Mouse (Mus musculus): ENCODE results near the gene Bnc2. TPM values are rescaled to one million over a fixed set of nuclear protein-coding genes. Genes with fewer than 3 reads are reported as not detected.

Bnc2 gene
- polyA plus RNA-seq, 1 experiment: 7.2 TPM

GRCm38 (mm10) chr4:84627616-84628015 lies 47.5 kb downstream of the Bnc2 start:
- H3K9me3 ChIP-seq (replicated peaks; ENCODE audit: control insufficient read depth, insufficient read depth, low read length, poor library complexity, severe bottlenecking): no peaks in the 10 kb centered on the region
- TF ChIP-seq CTCF (IDR thresholded peaks at IDR 0.05; ENCODE audit: low read depth, low read length): no peak
- TF ChIP-seq EP300 (IDR thresholded peaks at IDR 0.05; ENCODE audit: insufficient read depth, low read depth, low read length): no peak
- no peak for TF ChIP-seq POLR2A (IDR thresholded peaks at IDR 0.05; ENCODE audit: insufficient read depth, low read length)
- H3K9ac ChIP-seq (ENCODE audit: low read depth, poor library complexity, severe bottlenecking): no peak overlapping the region
- no peaks in the 10 kb centered on the region for H3K4me1 ChIP-seq (ENCODE audit: control insufficient read depth, insufficient read depth, low read length)
- no peak overlapping the region for H3K4me3 ChIP-seq (ENCODE audit: low read depth, low read length)
- H3K27me3 ChIP-seq (ENCODE audit: control insufficient read depth, insufficient read depth, low read length, poor library complexity, severe bottlenecking): no peaks in the 10 kb centered on the region
- H3K36me3 ChIP-seq (ENCODE audit: control insufficient read depth, insufficient read depth, low read length, poor library complexity, severe bottlenecking): no peaks in the 10 kb centered on the region
- no peak overlapping the region for H3K27ac ChIP-seq (ENCODE audit: insufficient read depth, low read length)

DNA sequence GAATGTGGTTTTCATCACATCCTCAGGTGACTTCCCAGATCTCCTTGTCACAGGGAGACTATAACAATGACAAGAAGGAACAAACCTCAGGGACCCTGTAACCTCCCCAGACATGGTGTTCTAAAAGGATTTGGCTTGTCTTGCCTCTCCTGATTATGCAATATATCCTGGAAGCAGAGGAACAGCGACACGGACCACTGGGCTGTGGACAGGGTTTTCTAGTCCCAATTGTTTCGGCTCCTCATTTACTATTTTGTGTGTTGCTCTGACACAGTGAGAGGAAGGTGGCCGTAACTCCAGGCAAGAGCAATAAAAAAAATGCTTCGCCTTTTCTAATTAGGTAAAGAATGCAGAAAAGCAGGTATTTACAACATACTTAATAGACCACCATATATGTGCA lies 51.8 kb downstream of the Bnc2 start:
- no peak overlapping the region for H3K27ac ChIP-seq (ENCODE audit: insufficient read depth, low read length)
- no peaks in the 10 kb centered on the region for H3K27me3 ChIP-seq (ENCODE audit: control insufficient read depth, insufficient read depth, low read length, poor library complexity, severe bottlenecking)
- no peaks in the 10 kb centered on the region for H3K9me3 ChIP-seq (replicated peaks; ENCODE audit: control insufficient read depth, insufficient read depth, low read length, poor library complexity, severe bottlenecking)
- H3K4me1 ChIP-seq (ENCODE audit: control insufficient read depth, insufficient read depth, low read length): peaks cover 6% of the 10 kb centered on the region
- no peak overlapping the region for H3K4me3 ChIP-seq (ENCODE audit: low read depth, low read length)
- no peaks in the 10 kb centered on the region for H3K36me3 ChIP-seq (ENCODE audit: control insufficient read depth, insufficient read depth, low read length, poor library complexity, severe bottlenecking)
- no peak overlapping the region for H3K9ac ChIP-seq (ENCODE audit: low read depth, poor library complexity, severe bottlenecking)
- TF ChIP-seq CTCF (IDR thresholded peaks at IDR 0.05; ENCODE audit: low read depth, low read length) (no peak), EP300 (IDR thresholded peaks at IDR 0.05; ENCODE audit: insufficient read depth, low read depth, low read length) (no peak), POLR2A (IDR thresholded peaks at IDR 0.05; ENCODE audit: insufficient read depth, low read length) (no peak)

GRCm38 (mm10) chr4:84621785-84622184 lies 53.3 kb downstream of the Bnc2 start:
- Histone ChIP-seq H3K4me3 (ENCODE audit: low read depth, low read length) (no peak overlapping the region), H3K27ac (ENCODE audit: insufficient read depth, low read length) (no peak overlapping the region), H3K9ac (ENCODE audit: low read depth, poor library complexity, severe bottlenecking) (no peak overlapping the region), H3K27me3 (ENCODE audit: control insufficient read depth, insufficient read depth, low read length, poor library complexity, severe bottlenecking) (no peaks in the 10 kb centered on the region), H3K36me3 (ENCODE audit: control insufficient read depth, insufficient read depth, low read length, poor library complexity, severe bottlenecking) (no peaks in the 10 kb centered on the region), H3K9me3 (replicated peaks; ENCODE audit: control insufficient read depth, insufficient read depth, low read length, poor library complexity, severe bottlenecking) (no peaks in the 10 kb centered on the region), H3K4me1 (ENCODE audit: control insufficient read depth, insufficient read depth, low read length) (peaks cover 6% of the 10 kb centered on the region)
- TF ChIP-seq EP300 (IDR thresholded peaks at IDR 0.05; ENCODE audit: insufficient read depth, low read depth, low read length): no peak
- TF ChIP-seq CTCF (IDR thresholded peaks at IDR 0.05; ENCODE audit: low read depth, low read length): no peak
- TF ChIP-seq POLR2A (IDR thresholded peaks at IDR 0.05; ENCODE audit: insufficient read depth, low read length): no peak

- Histone ChIP-seq H3K9ac (ENCODE audit: low read depth, poor library complexity, severe bottlenecking) (no peak overlapping the region), H3K9me3 (replicated peaks; ENCODE audit: control insufficient read depth, insufficient read depth, low read length, poor library complexity, severe bottlenecking) (no peaks in the 10 kb centered on the region), H3K27ac (ENCODE audit: insufficient read depth, low read length) (no peak overlapping the region), H3K36me3 (ENCODE audit: control insufficient read depth, insufficient read depth, low read length, poor library complexity, severe bottlenecking) (no peaks in the 10 kb centered on the region), H3K4me3 (ENCODE audit: low read depth, low read length) (no peak overlapping the region), H3K27me3 (ENCODE audit: control insufficient read depth, insufficient read depth, low read length, poor library complexity, severe bottlenecking) (no peaks in the 10 kb centered on the region), H3K4me1 (ENCODE audit: control insufficient read depth, insufficient read depth, low read length) (no peaks in the 10 kb centered on the region)
- TF ChIP-seq CTCF (IDR thresholded peaks at IDR 0.05; ENCODE audit: low read depth, low read length) (no peak), POLR2A (IDR thresholded peaks at IDR 0.05; ENCODE audit: insufficient read depth, low read length) (no peak), EP300 (IDR thresholded peaks at IDR 0.05; ENCODE audit: insufficient read depth, low read depth, low read length) (no peak)
Measured at GRCm38 (mm10) chr4:84609861-84610260, 65.2 kb downstream of the Bnc2 start.

GRCm38 (mm10) chr4:84604461-84604860 lies 70.6 kb downstream of the Bnc2 start:
- Histone ChIP-seq H3K27ac (ENCODE audit: insufficient read depth, low read length) (no peak overlapping the region), H3K27me3 (ENCODE audit: control insufficient read depth, insufficient read depth, low read length, poor library complexity, severe bottlenecking) (no peaks in the 10 kb centered on the region), H3K9ac (ENCODE audit: low read depth, poor library complexity, severe bottlenecking) (no peak overlapping the region), H3K4me1 (ENCODE audit: control insufficient read depth, insufficient read depth, low read length) (no peaks in the 10 kb centered on the region), H3K9me3 (replicated peaks; ENCODE audit: control insufficient read depth, insufficient read depth, low read length, poor library complexity, severe bottlenecking) (no peaks in the 10 kb centered on the region), H3K4me3 (ENCODE audit: low read depth, low read length) (no peak overlapping the region), H3K36me3 (ENCODE audit: control insufficient read depth, insufficient read depth, low read length, poor library complexity, severe bottlenecking) (no peaks in the 10 kb centered on the region)
- TF ChIP-seq CTCF (IDR thresholded peaks at IDR 0.05; ENCODE audit: low read depth, low read length) (no peak), POLR2A (IDR thresholded peaks at IDR 0.05; ENCODE audit: insufficient read depth, low read length) (no peak), EP300 (IDR thresholded peaks at IDR 0.05; ENCODE audit: insufficient read depth, low read depth, low read length) (no peak)

GRCm38 (mm10) chr4:84580260-84580952 lies 94.7 kb downstream of the Bnc2 start:
- H3K27me3 ChIP-seq (ENCODE audit: control insufficient read depth, insufficient read depth, low read length, poor library complexity, severe bottlenecking): no peaks in the 10 kb centered on the region

More at GRCm38 (mm10) chr4:84580260-84580952, 94.7 kb downstream of the Bnc2 start:
- Histone ChIP-seq H3K27ac (ENCODE audit: insufficient read depth, low read length) (no peak overlapping the region), H3K4me1 (ENCODE audit: control insufficient read depth, insufficient read depth, low read length) (no peaks in the 10 kb centered on the region), H3K36me3 (ENCODE audit: control insufficient read depth, insufficient read depth, low read length, poor library complexity, severe bottlenecking) (no peaks in the 10 kb centered on the region), H3K9ac (ENCODE audit: low read depth, poor library complexity, severe bottlenecking) (no peak overlapping the region), H3K4me3 (ENCODE audit: low read depth, low read length) (no peak overlapping the region), H3K9me3 (replicated peaks; ENCODE audit: control insufficient read depth, insufficient read depth, low read length, poor library complexity, severe bottlenecking) (no peaks in the 10 kb centered on the region)
- TF ChIP-seq CTCF (IDR thresholded peaks at IDR 0.05; ENCODE audit: low read depth, low read length): no peak
